Mouse (Mus musculus): ENCODE data around the gene Trim47. TPM values are rescaled to one million over a fixed set of nuclear protein-coding genes. Genes with fewer than 3 reads are reported as not detected.

Gene Trim47
- polyA plus RNA-seq (2012; rRNA removed): 27.6 and 30.0 TPM in 2 replicates

DNA sequence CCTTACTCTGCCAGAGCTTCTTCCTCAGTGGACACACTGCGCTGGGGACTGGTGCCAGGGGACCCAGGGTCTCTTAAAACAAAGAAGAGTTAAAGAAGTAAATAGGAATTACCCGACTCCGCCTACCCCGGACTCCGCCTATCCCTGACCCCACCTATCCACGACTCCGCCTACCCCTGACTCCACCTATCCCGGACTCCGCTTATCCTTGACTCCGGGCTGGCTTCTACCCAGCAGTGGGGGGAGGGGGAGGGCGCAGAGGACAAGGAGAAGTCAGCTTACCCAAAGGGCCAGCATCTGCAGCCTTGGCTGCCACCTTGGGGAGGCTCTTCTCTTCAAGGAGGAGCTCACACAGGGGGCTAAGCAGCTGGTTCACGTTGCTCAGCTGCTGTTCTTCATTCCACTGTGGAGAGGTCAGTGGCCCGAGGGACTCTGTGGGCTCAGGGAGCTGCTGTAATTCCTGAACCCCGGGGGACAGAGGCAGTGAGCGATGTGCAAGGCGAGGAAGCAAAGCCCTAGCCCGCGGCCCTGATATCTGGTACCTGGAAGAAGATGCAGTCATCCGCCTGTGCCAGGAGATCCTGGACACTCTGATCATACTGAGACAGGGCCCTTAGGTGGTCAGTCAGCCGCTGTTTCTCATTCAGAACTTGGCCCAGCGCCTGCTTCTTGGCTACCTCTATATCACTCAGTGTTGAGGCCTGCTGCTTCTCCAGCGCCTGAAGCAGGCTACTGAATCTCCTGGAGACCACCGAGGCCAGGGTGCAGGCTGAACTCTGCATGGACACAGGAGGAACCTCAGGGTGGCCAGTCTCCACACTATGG, at the start of gene Trim47:
Trim47 (minus strand) TSS at position 55 of the 825 bp plus-strand sequence.
- 91% methylated on average over 23 of the region's 23 CpGs for WGBS
- Histone ChIP-seq H3K4me1 (replicated peaks; ENCODE audit: control insufficient read depth, insufficient read depth, low read length) (peaks cover 18% of the 10 kb centered on the region), H3K4me3 (ENCODE audit: control insufficient read depth, insufficient read depth, low read length) (no peak within 1 kb of the TSS), H3K27me3 (ENCODE audit: control insufficient read depth, insufficient read depth, low read length) (no peaks in the 10 kb centered on the region), H3K27ac (ENCODE audit: control insufficient read depth, insufficient read depth, low read length) (no peak within 1 kb of the TSS), H3K36me3 (ENCODE audit: control insufficient read depth, insufficient read depth, low read length) (peaks cover 20% of the 10 kb centered on the region)
- TF ChIP-seq POLR2A (IDR thresholded peaks at IDR 0.05; ENCODE audit: control insufficient read depth, extremely low read depth, insufficient read depth, low read length, poor library complexity): no peak
- TF ChIP-seq CTCF (IDR thresholded peaks at IDR 0.05; ENCODE audit: borderline replicate concordance, control insufficient read depth, extremely low read depth, insufficient read depth, low read length, poor library complexity): no peak
- DNase-seq: no peak

- peaks cover 51% of the 10 kb centered on the region for H3K36me3 ChIP-seq (ENCODE audit: control insufficient read depth, insufficient read depth, low read length)
- DNase-seq: no peak
- TF ChIP-seq POLR2A (IDR thresholded peaks at IDR 0.05; ENCODE audit: control insufficient read depth, extremely low read depth, insufficient read depth, low read length, poor library complexity) (no peak), CTCF (IDR thresholded peaks at IDR 0.05; ENCODE audit: borderline replicate concordance, control insufficient read depth, extremely low read depth, insufficient read depth, low read length, poor library complexity) (no peak)
Observed at GRCm38 (mm10) chr11:116176010-116176409, 49.0 kb upstream of the Trim47 start.

GRCm38 (mm10) chr11:116174775-116175448, 47.9 kb upstream of the Trim47 start:
- TF ChIP-seq CTCF (IDR thresholded peaks at IDR 0.05; ENCODE audit: borderline replicate concordance, control insufficient read depth, extremely low read depth, insufficient read depth, low read length, poor library complexity) (no peak), POLR2A (IDR thresholded peaks at IDR 0.05; ENCODE audit: control insufficient read depth, extremely low read depth, insufficient read depth, low read length, poor library complexity) (no peak)
- peaks cover 44% of the 10 kb centered on the region for H3K36me3 ChIP-seq (ENCODE audit: control insufficient read depth, insufficient read depth, low read length)
- DNase-seq: no peak
- H3K27me3 ChIP-seq (ENCODE audit: control insufficient read depth, insufficient read depth, low read length): no peaks in the 10 kb centered on the region
- no peaks in the 10 kb centered on the region for H3K4me1 ChIP-seq (replicated peaks; ENCODE audit: control insufficient read depth, insufficient read depth, low read length)
- no peak overlapping the region for H3K4me3 ChIP-seq (ENCODE audit: control insufficient read depth, insufficient read depth, low read length)
- no peak overlapping the region for H3K27ac ChIP-seq (ENCODE audit: control insufficient read depth, insufficient read depth, low read length)
- 98% methylated on average over 22 of the region's 22 CpGs for WGBS

More at GRCm38 (mm10) chr11:116176010-116176409, 49.0 kb upstream of the Trim47 start:
- H3K4me1 ChIP-seq (replicated peaks; ENCODE audit: control insufficient read depth, insufficient read depth, low read length): no peaks in the 10 kb centered on the region
- no peak overlapping the region for H3K27ac ChIP-seq (ENCODE audit: control insufficient read depth, insufficient read depth, low read length)
- 96% methylated on average over 7 of the region's 7 CpGs for WGBS
- H3K4me3 ChIP-seq (ENCODE audit: control insufficient read depth, insufficient read depth, low read length): no peak overlapping the region
- H3K27me3 ChIP-seq (ENCODE audit: control insufficient read depth, insufficient read depth, low read length): no peaks in the 10 kb centered on the region

DNA sequence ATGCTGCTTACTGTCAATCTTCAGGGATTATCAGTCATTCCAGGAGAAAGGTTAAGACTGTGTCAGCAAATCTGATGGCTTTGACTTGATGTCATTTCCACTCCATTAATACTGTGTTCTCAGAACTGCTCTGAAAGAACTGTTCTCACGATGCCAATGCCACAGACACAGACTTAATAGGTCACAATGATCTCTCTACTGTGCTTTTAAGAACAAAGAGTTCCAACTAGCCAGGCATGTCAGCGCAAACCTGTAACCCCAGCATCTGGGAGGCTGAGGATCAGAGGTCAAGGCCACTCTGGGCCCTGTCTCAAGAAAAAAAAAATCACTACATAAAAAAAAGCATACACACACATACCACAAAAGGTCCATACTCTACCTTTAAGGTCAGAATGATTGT, 44.9 kb upstream of the Trim47 start:
- no peak overlapping the region for H3K27ac ChIP-seq (ENCODE audit: control insufficient read depth, insufficient read depth, low read length)
- H3K4me1 ChIP-seq (replicated peaks; ENCODE audit: control insufficient read depth, insufficient read depth, low read length): peaks cover 3% of the 10 kb centered on the region
- TF ChIP-seq CTCF (IDR thresholded peaks at IDR 0.05; ENCODE audit: borderline replicate concordance, control insufficient read depth, extremely low read depth, insufficient read depth, low read length, poor library complexity): no peak
- TF ChIP-seq POLR2A (IDR thresholded peaks at IDR 0.05; ENCODE audit: control insufficient read depth, extremely low read depth, insufficient read depth, low read length, poor library complexity): no peak
- no peaks in the 10 kb centered on the region for H3K27me3 ChIP-seq (ENCODE audit: control insufficient read depth, insufficient read depth, low read length)
- peaks cover 29% of the 10 kb centered on the region for H3K36me3 ChIP-seq (ENCODE audit: control insufficient read depth, insufficient read depth, low read length)
- DNase-seq: no peak
- WGBS: 93% methylated on average over 2 of the region's 2 CpGs
- no peak overlapping the region for H3K4me3 ChIP-seq (ENCODE audit: control insufficient read depth, insufficient read depth, low read length)

GRCm38 (mm10) chr11:116170003-116170800, 43.2 kb upstream of the Trim47 start:
- DNase-seq: no peak
- TF ChIP-seq POLR2A (IDR thresholded peaks at IDR 0.05; ENCODE audit: control insufficient read depth, extremely low read depth, insufficient read depth, low read length, poor library complexity) (no peak), CTCF (IDR thresholded peaks at IDR 0.05; ENCODE audit: borderline replicate concordance, control insufficient read depth, extremely low read depth, insufficient read depth, low read length, poor library complexity) (no peak)
- 90% methylated on average over 5 of the region's 5 CpGs for WGBS

DNA sequence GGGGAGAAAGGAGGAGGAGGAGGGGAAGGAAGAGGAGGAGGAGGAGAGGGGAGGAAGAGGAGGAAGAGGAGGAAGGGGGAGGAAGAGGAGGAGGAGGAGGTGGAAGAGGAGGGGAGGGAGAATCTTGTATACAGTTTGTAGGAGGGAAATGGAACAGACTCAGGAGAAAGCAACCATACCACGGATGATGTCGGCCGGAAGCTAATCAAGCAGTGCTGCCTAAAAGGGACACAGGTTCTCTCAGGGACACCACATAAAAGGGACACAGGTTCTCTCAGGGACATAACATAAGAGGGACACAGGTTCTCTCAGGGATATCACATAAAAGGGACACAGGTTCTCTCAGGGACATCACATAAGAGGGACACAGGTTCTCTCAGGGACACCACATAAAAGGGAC, 42.2 kb upstream of the Trim47 start:
- Histone ChIP-seq H3K27me3 (ENCODE audit: control insufficient read depth, insufficient read depth, low read length) (no peaks in the 10 kb centered on the region), H3K27ac (ENCODE audit: control insufficient read depth, insufficient read depth, low read length) (no peak overlapping the region), H3K4me1 (replicated peaks; ENCODE audit: control insufficient read depth, insufficient read depth, low read length) (peaks cover 3% of the 10 kb centered on the region), H3K36me3 (ENCODE audit: control insufficient read depth, insufficient read depth, low read length) (peaks cover 17% of the 10 kb centered on the region), H3K4me3 (ENCODE audit: control insufficient read depth, insufficient read depth, low read length) (no peak overlapping the region)
- 96% methylated on average over 3 of the region's 3 CpGs for WGBS
- TF ChIP-seq CTCF (IDR thresholded peaks at IDR 0.05; ENCODE audit: borderline replicate concordance, control insufficient read depth, extremely low read depth, insufficient read depth, low read length, poor library complexity): no peak
- TF ChIP-seq POLR2A (IDR thresholded peaks at IDR 0.05; ENCODE audit: control insufficient read depth, extremely low read depth, insufficient read depth, low read length, poor library complexity): no peak
- no peak for DNase-seq

More at GRCm38 (mm10) chr11:116170003-116170800, 43.2 kb upstream of the Trim47 start:
- Histone ChIP-seq H3K36me3 (ENCODE audit: control insufficient read depth, insufficient read depth, low read length) (peaks cover 25% of the 10 kb centered on the region), H3K4me1 (replicated peaks; ENCODE audit: control insufficient read depth, insufficient read depth, low read length) (peaks cover 3% of the 10 kb centered on the region), H3K27ac (ENCODE audit: control insufficient read depth, insufficient read depth, low read length) (no peak overlapping the region), H3K4me3 (ENCODE audit: control insufficient read depth, insufficient read depth, low read length) (no peak overlapping the region), H3K27me3 (ENCODE audit: control insufficient read depth, insufficient read depth, low read length) (no peaks in the 10 kb centered on the region)

All from thymus, adult 2 months (tissue).